In genomic region chr7:63925413-63926360, GRCm38 (mm10) we compare ENCODE assay signal across 9 mouse cellular contexts. TPM values are rescaled to one million over a fixed set of nuclear protein-coding genes. Genes with fewer than 3 reads are reported as not detected.
DNase-seq lines count a peak whose midpoint lies in the region; ATAC-seq lines count a peak whose summit lies in the region.
"Had no signal": no experiment of that assay in that cellular context is flagged by ENCODE, and none has a peak within 500 bp of the region (broad histone marks: within the 10 kb centered on the region; RNA-seq: fewer than 3 reads in every experiment).

No protein-coding gene starts in this region.

- no peaks in the 10 kb centered on the region for H3K9me3 ChIP-seq in hindbrain, embryonic 12.5 days (replicated peaks)
- H3K9me3 ChIP-seq in hindbrain, embryonic 11.5 days (ENCODE audit: control insufficient read depth, low read length): no peaks in the 10 kb centered on the region
- no peaks in the 10 kb centered on the region for H3K9me3 ChIP-seq in forebrain, embryonic 14.5 days (replicated peaks; ENCODE audit: control insufficient read depth, low read length)
- no peaks in the 10 kb centered on the region for H3K9me3 ChIP-seq in limb, embryonic 15.5 days
- no peaks in the 10 kb centered on the region for H3K9me3 ChIP-seq in neural tube, embryonic 13.5 days

- no peak overlapping the region for H3K4me3 ChIP-seq in hindbrain, embryonic 12.5 days
- no peak overlapping the region for H3K4me3 ChIP-seq in hindbrain, embryonic 11.5 days (ENCODE audit: low read depth, low read length)
- no peak overlapping the region for H3K4me3 ChIP-seq in forebrain, embryonic 14.5 days (ENCODE audit: low read depth, low read length)
- H3K4me3 ChIP-seq in limb, embryonic 15.5 days: no peak overlapping the region
- no peak overlapping the region for H3K4me3 ChIP-seq in neural tube, embryonic 13.5 days

- no peak for DNase-seq in hindbrain, embryonic 11.5 days (ENCODE audit: low spot score)
- DNase-seq in Muller cell, postnatal 12 days (ENCODE audit: inconsistent ontology term): peak; percentile 77
- peak; percentile 61 for DNase-seq in forebrain, embryonic 14.5 days (ENCODE audit: low spot score)
- no peak for DNase-seq in c-Kit-positive CD71-positive TER-119-positive erythroid progenitor cells, embryonic 14.5 days (ENCODE audit: low spot score)

- peaks cover 35% of the 10 kb centered on the region for H3K4me1 ChIP-seq in hindbrain, embryonic 12.5 days
- no peaks in the 10 kb centered on the region for H3K4me1 ChIP-seq in hindbrain, embryonic 11.5 days (replicated peaks; ENCODE audit: control insufficient read depth, insufficient read depth, low read length)
- peaks cover 32% of the 10 kb centered on the region for H3K4me1 ChIP-seq in forebrain, embryonic 14.5 days (ENCODE audit: control insufficient read depth, insufficient read depth, low read length)
- peaks cover 46% of the 10 kb centered on the region for H3K4me1 ChIP-seq in limb, embryonic 15.5 days
- peaks cover 49% of the 10 kb centered on the region for H3K4me1 ChIP-seq in neural tube, embryonic 13.5 days (replicated peaks)

- H3K4me2 ChIP-seq in hindbrain, embryonic 12.5 days (replicated peaks): no peak overlapping the region
- no peak overlapping the region for H3K4me2 ChIP-seq in hindbrain, embryonic 11.5 days (replicated peaks; ENCODE audit: low read depth, low read length)
- peak overlapping the region; percentile 20; the same call in 1 of the 2 replicates for H3K4me2 ChIP-seq in forebrain, embryonic 14.5 days (ENCODE audit: low read length)
- H3K4me2 ChIP-seq in limb, embryonic 15.5 days: peak overlapping the region; percentile 17; the same call in 1 of the 2 replicates
- H3K4me2 ChIP-seq in neural tube, embryonic 13.5 days: 0 out of 2 replicates have a peak overlapping the region, but pooled peaks have one; percentile 5

- H3K36me3 ChIP-seq in hindbrain, embryonic 12.5 days: no peaks in the 10 kb centered on the region
- no peaks in the 10 kb centered on the region for H3K36me3 ChIP-seq in hindbrain, embryonic 11.5 days (ENCODE audit: control insufficient read depth, insufficient read depth, low read length)
- H3K36me3 ChIP-seq in forebrain, embryonic 14.5 days (ENCODE audit: control insufficient read depth, insufficient read depth, low read length): no peaks in the 10 kb centered on the region
- H3K36me3 ChIP-seq in limb, embryonic 15.5 days: no peaks in the 10 kb centered on the region
- 0 out of 2 replicates have a peak, but pooled peaks cover 3% of the 10 kb centered on the region for H3K36me3 ChIP-seq in neural tube, embryonic 13.5 days

- H3K9ac ChIP-seq in hindbrain, embryonic 12.5 days: no peak overlapping the region
- no peak overlapping the region for H3K9ac ChIP-seq in hindbrain, embryonic 11.5 days (ENCODE audit: low read depth, low read length)
- H3K9ac ChIP-seq in forebrain, embryonic 14.5 days (ENCODE audit: low read length): peak overlapping the region; percentile 17; the same call in 1 of the 2 replicates
- no peak overlapping the region for H3K9ac ChIP-seq in limb, embryonic 15.5 days
- H3K9ac ChIP-seq in neural tube, embryonic 13.5 days: peak overlapping the region; percentile 26; the same call in 1 of the 2 replicates

- H3K27me3 ChIP-seq in hindbrain, embryonic 12.5 days: no peaks in the 10 kb centered on the region
- H3K27me3 ChIP-seq in hindbrain, embryonic 11.5 days (ENCODE audit: control insufficient read depth, insufficient read depth, low read length): no peaks in the 10 kb centered on the region
- no peaks in the 10 kb centered on the region for H3K27me3 ChIP-seq in forebrain, embryonic 14.5 days (replicated peaks; ENCODE audit: control insufficient read depth, insufficient read depth, low read length)
- H3K27me3 ChIP-seq in limb, embryonic 15.5 days: no peaks in the 10 kb centered on the region
- no peaks in the 10 kb centered on the region for H3K27me3 ChIP-seq in neural tube, embryonic 13.5 days

- ATAC-seq in hindbrain, embryonic 12.5 days (ENCODE audit: low FRiP score): peak; percentile 26; the same call in 1 of the 2 replicates
- ATAC-seq in hindbrain, embryonic 11.5 days (ENCODE audit: low FRiP score): no peak
- peak; percentile 42; the same call in 1 of the 2 replicates for ATAC-seq in forebrain, embryonic 14.5 days
- ATAC-seq in inflammation-experienced regulatory T-cells, adult 6 months: peak; percentile 83
- peak; percentile 49; the same call in 1 of the 2 replicates for ATAC-seq in limb, embryonic 15.5 days (ENCODE audit: insufficient number of reproducible peaks, low FRiP score, low TSS enrichment, low read depth)
- ATAC-seq in neural tube, embryonic 13.5 days (ENCODE audit: low read depth): peak; percentile 40

- peak overlapping the region; percentile 30; the same call in 1 of the 2 replicates for H3K27ac ChIP-seq in hindbrain, embryonic 12.5 days
- H3K27ac ChIP-seq in hindbrain, embryonic 11.5 days (ENCODE audit: low read depth, low read length): no peak overlapping the region
- no peak overlapping the region for H3K27ac ChIP-seq in forebrain, embryonic 14.5 days (ENCODE audit: low read depth, low read length)
- H3K27ac ChIP-seq in limb, embryonic 15.5 days: peak overlapping the region; percentile 84
- peak overlapping the region; percentile 75 for H3K27ac ChIP-seq in neural tube, embryonic 13.5 days (replicated peaks)
- H3K27ac ChIP-seq: macrophage had no signal

- 77% methylated on average over 14 of the region's 14 CpGs for WGBS in hindbrain, embryonic 12.5 days
- WGBS in hindbrain, embryonic 11.5 days: 84% methylated on average over 14 of the region's 14 CpGs
- WGBS in forebrain, embryonic 14.5 days: 68% methylated on average over 14 of the region's 14 CpGs
- WGBS in limb, embryonic 15.5 days: 49% methylated on average over 14 of the region's 14 CpGs
- WGBS in neural tube, embryonic 13.5 days: 60% methylated on average over 14 of the region's 14 CpGs

RNA-seq across cellular contexts. Expression of gene E030018B13Rik, which starts 9.0 kb away (rescaled TPM):
- polyA plus RNA-seq in hindbrain, embryonic 12.5 days (2016; fragmentation: Nextera tagmentation; extraction: Ambion mirVana): 0.21 TPM in 1 of 2 replicates, not detected in the other
- 0.28 TPM in 1 of 2 replicates, not detected in the other for polyA plus RNA-seq in hindbrain, embryonic 11.5 days (2014; fragmentation: Nextera tagmentation; extraction: Ambion mirVana)
- not detected in 2 replicates for polyA plus RNA-seq in forebrain, embryonic 14.5 days (2014; fragmentation: Nextera tagmentation; extraction: Ambion mirVana)
- polyA plus RNA-seq in inflammation-experienced regulatory T-cells, adult 6 months (2017; shearing (Covaris generic)): under 1 TPM in 1 of 3 experiments, not detected in 2; 0.62 TPM
- polyA plus RNA-seq in limb, embryonic 15.5 days (2015; fragmentation: Nextera tagmentation; extraction: Ambion mirVana): not detected in 2 replicates
- polyA plus RNA-seq in neural tube, embryonic 13.5 days (2015; fragmentation: Nextera tagmentation; extraction: Ambion mirVana): 0.20 TPM in 1 of 2 replicates, not detected in the other
- polyA plus RNA-seq: macrophage had no signal

RNA-seq across cellular contexts. Expression of gene Klf13, which starts 13.0 kb away (rescaled TPM):
- polyA plus RNA-seq in hindbrain, embryonic 12.5 days (2016; fragmentation: Nextera tagmentation; extraction: Ambion mirVana): 28.1 and 30.1 TPM in 2 replicates
- 30.4 and 35.4 TPM in 2 replicates for polyA plus RNA-seq in hindbrain, embryonic 11.5 days (2014; fragmentation: Nextera tagmentation; extraction: Ambion mirVana)
- 28.2 and 33.2 TPM in 2 replicates for polyA plus RNA-seq in forebrain, embryonic 14.5 days (2014; fragmentation: Nextera tagmentation; extraction: Ambion mirVana)
- 100 to 1,000 TPM; 125 to 194 (median 163) TPM for polyA plus RNA-seq in inflammation-experienced regulatory T-cells, adult 6 months (2017; shearing (Covaris generic))
- polyA plus RNA-seq in limb, embryonic 15.5 days (2015; fragmentation: Nextera tagmentation; extraction: Ambion mirVana): 31.3 and 33.4 TPM in 2 replicates
- 28.1 and 32.5 TPM in 2 replicates for polyA plus RNA-seq in neural tube, embryonic 13.5 days (2015; fragmentation: Nextera tagmentation; extraction: Ambion mirVana)

Comparison
In these comparisons a context has a peak if more than half of its experiments do, and no peak if none do; other contexts are left out.
1. H3K27ac ChIP-seq: peak in hindbrain, embryonic 12.5 days (single experiment), limb, embryonic 15.5 days (single experiment) and neural tube, embryonic 13.5 days (single experiment); none in hindbrain, embryonic 11.5 days (single experiment) and forebrain, embryonic 14.5 days (single experiment).
2. H3K4me2 ChIP-seq: peak in forebrain, embryonic 14.5 days (single experiment), limb, embryonic 15.5 days (single experiment) and neural tube, embryonic 13.5 days (single experiment); none in hindbrain, embryonic 12.5 days (single experiment) and hindbrain, embryonic 11.5 days (single experiment).
3. H3K9ac ChIP-seq: peak in forebrain, embryonic 14.5 days (single experiment) and neural tube, embryonic 13.5 days (single experiment); none in hindbrain, embryonic 12.5 days (single experiment), hindbrain, embryonic 11.5 days (single experiment) and limb, embryonic 15.5 days (single experiment).
4. DNase-seq: peak in Muller cell, postnatal 12 days (single experiment) and forebrain, embryonic 14.5 days (single experiment); none in hindbrain, embryonic 11.5 days (single experiment) and c-Kit-positive CD71-positive TER-119-positive erythroid progenitor cells, embryonic 14.5 days (single experiment).